8 mouse cellular contexts compared by ENCODE assay signal in genomic region chr6:48086471-48086878, GRCm38 (mm10). TPM values are rescaled to one million over a fixed set of nuclear protein-coding genes. Genes with fewer than 3 reads are reported as not detected.
DNase-seq lines count a peak whose midpoint lies in the region; ATAC-seq lines count a peak whose summit lies in the region.

Gene Zfp746 (minus strand): TSS chr6:48086593.

- peak within 1 kb of the TSS; percentile 98 for H3K4me3 ChIP-seq in hindbrain, embryonic 12.5 days

- peaks cover 23% of the 10 kb centered on the region for H3K36me3 ChIP-seq in hindbrain, embryonic 12.5 days

- no peaks in the 10 kb centered on the region for H3K9me3 ChIP-seq in hindbrain, embryonic 12.5 days (replicated peaks)

- WGBS in hindbrain, embryonic 12.5 days, result under 1% methylated on average over 52 of the region's 53 CpGs

- H3K27ac ChIP-seq in hindbrain, embryonic 12.5 days, result peak within 1 kb of the TSS; percentile 93

- peak; percentile 91 for ATAC-seq in hindbrain, embryonic 12.5 days (ENCODE audit: low FRiP score)

- H3K4me1 ChIP-seq in hindbrain, embryonic 12.5 days, result peaks cover 10% of the 10 kb centered on the region

- H3K4me2 ChIP-seq in hindbrain, embryonic 12.5 days (replicated peaks), result peak within 1 kb of the TSS; percentile 71

- peak within 1 kb of the TSS; percentile 98 for H3K9ac ChIP-seq in hindbrain, embryonic 12.5 days

- no peaks in the 10 kb centered on the region for H3K27me3 ChIP-seq in hindbrain, embryonic 12.5 days

- DNase-seq in Muller cell, postnatal 12 days (ENCODE audit: inconsistent ontology term), result peak; percentile 91
- peak; percentile 93 for DNase-seq in cerebellum, adult 9-11 months
- DNase-seq in frontal cortex, postnatal 10 days (ENCODE audit: low spot score in 2 of 2), result peak; percentile 78 to 91
- DNase-seq in layer of hippocampus, postnatal 14 days (ENCODE audit: low spot score in 2 of 2), result peak; percentile 90 to 92
- DNase-seq in lung, postnatal 14 days, result peak; percentile 95
- peak; percentile 70 for DNase-seq in retina, adult 2 months (ENCODE audit: low read depth, low spot score)
- DNase-seq in thymus, postnatal 36 days, result peak; percentile 93 to 96

RNA-seq across cellular contexts. Expression of gene Zfp746, which starts in this region (rescaled TPM):
- 30.1 and 30.3 TPM in 2 replicates for polyA plus RNA-seq in hindbrain, embryonic 12.5 days (2016; fragmentation: Nextera tagmentation; extraction: Ambion mirVana)
- total RNA-seq in layer of hippocampus, postnatal 14 days (2021), result 10 to 100 TPM; 30.3 to 30.5 TPM

Comparison
In these comparisons a context has a peak if more than half of its experiments do, and no peak if none do; other contexts are left out.
1. Peak in every context shown above with its lines: DNase-seq, ATAC-seq, H3K4me3 ChIP-seq and H3K27ac ChIP-seq.